Mouse (Mus musculus): ENCODE measurements around the gene Mccc1. TPM values are rescaled to one million over a fixed set of nuclear protein-coding genes. Genes with fewer than 3 reads are reported as not detected.

Mccc1 gene
- polyA plus RNA-seq (2014; fragmentation: Illumina TruSeq; extraction: RNeasy Lipid Tissue Mini Kit (QIAGEN cat#74804); ENCODE audit: low replicate concordance) = 40.9 TPM

DNA sequence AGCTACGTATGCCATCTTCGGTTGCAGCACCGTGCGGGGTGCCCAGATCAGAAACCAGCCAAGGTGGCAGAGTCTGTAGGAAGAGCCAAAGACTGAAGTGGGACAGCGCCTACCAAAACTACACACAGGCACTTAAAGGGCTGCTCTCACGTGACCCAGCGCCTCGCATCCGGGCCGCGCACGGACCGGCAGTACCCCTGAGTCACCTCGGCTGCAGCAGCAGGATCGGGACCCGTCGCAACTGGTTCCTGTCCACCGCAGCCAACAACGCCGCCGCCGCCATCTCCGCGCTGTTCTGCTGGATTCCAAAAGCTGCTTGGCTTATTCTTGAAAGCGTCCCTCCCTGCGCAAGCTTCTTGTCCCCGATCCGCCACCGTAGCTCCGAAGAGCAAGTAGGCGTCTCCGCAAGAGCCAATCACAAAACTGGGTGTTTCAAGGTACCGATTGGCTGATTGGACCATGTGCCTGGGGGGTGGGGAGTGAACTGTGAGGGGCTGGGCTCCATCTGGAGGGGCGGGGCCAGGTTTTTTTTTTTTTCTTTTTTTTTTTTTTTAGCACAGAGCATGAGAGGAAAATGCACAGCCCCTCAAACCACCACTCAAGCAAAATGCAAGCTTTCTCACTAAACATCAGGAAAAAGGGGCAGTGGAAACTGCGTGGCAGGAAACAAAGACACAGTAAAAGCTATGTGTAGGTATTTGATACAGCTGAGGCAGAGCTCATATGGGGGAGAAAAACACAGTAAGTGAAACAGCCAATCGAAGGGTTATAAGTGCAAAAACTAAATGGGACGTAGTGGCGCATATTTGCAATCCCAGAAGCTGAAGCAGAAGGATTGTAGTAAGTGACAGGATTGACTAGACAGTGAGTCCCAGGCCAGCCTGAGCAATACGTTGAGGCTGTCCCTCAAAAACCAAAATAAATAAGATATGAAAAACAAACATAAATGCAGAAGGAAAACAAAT is at the start of gene Mccc1:
Mccc1 (minus strand) TSS at position 404 of the 965 bp plus-strand sequence.

DNA sequence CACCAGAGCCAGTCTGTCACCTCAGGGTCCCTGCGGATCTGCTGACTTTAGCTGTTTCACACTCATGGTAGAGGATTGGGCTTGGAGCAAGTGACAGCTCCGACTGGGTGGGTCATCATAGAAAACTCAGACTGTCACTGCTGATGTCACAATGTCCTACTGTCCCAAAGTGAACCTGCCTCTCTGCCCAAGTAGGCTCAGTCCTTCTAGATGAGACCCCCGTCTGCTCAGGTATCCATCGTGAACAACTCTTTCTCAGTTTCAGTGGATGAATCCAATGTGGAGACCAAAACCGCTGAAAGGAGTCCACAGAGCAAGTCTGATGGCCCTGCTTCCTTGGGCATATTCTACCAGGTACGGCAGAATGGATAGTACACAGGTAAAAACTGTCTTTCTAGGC is 63.1 kb downstream of the Mccc1 start, which contains the start of gene Dcun1d1:
Dcun1d1 (minus strand) TSS at position 101 of the 400 bp plus-strand sequence.

Other genes with a start within 250 kb of the Mccc1 start
- 363 TPM for gene Atp11b, start 246.6 kb downstream of the Mccc1 start, polyA plus RNA-seq (2014; fragmentation: Illumina TruSeq; extraction: RNeasy Lipid Tissue Mini Kit (QIAGEN cat#74804); ENCODE audit: low replicate concordance)
- 232 TPM for gene Dcun1d1, start 63.2 kb downstream of the Mccc1 start, polyA plus RNA-seq (2014; fragmentation: Illumina TruSeq; extraction: RNeasy Lipid Tissue Mini Kit (QIAGEN cat#74804); ENCODE audit: low replicate concordance)
- gene Ccdc144b, start 52.9 kb upstream of the Mccc1 start, polyA plus RNA-seq (2014; fragmentation: Illumina TruSeq; extraction: RNeasy Lipid Tissue Mini Kit (QIAGEN cat#74804); ENCODE audit: low replicate concordance) = not detected
- gene Acad9, start 65.3 kb upstream of the Mccc1 start, polyA plus RNA-seq (2014; fragmentation: Illumina TruSeq; extraction: RNeasy Lipid Tissue Mini Kit (QIAGEN cat#74804); ENCODE audit: low replicate concordance) = 11.8 TPM
- 6.3 TPM for gene D3Ertd254e, start 150.3 kb upstream of the Mccc1 start, polyA plus RNA-seq (2014; fragmentation: Illumina TruSeq; extraction: RNeasy Lipid Tissue Mini Kit (QIAGEN cat#74804); ENCODE audit: low replicate concordance)
- gene Qrfpr, start 221.6 kb upstream of the Mccc1 start, polyA plus RNA-seq (2014; fragmentation: Illumina TruSeq; extraction: RNeasy Lipid Tissue Mini Kit (QIAGEN cat#74804); ENCODE audit: low replicate concordance) = not detected

Measured in small intestine, adult 10 weeks (tissue).